Mouse (Mus musculus) ES-E14 (cell line): ENCODE results near the gene Slc22a13.

Source experiments
- MAFK ChIP-seq: IDR thresholded peaks from 2 replicates; pipeline ENCODE4 v1.6.1; 2014; ENCODE audit warnings: mild to moderate bottlenecking, low read depth, low read length, inconsistent platforms; ENCODE audit not compliant: insufficient read depth
- ZNF384 ChIP-seq: IDR thresholded peaks from 2 replicates; pipeline ENCODE4 v1.6.1; 2012; ENCODE audit warnings: low read depth, low read length, inconsistent platforms

GRCm38 (mm10) chr9:119144696-119145095 is 64.2 kb downstream of the Slc22a13 start:
- no peak for TF ChIP-seq ZNF384
- TF ChIP-seq MAFK, result no peak
